8 mouse cellular contexts compared by ENCODE assay signal in the genomic region with DNA sequence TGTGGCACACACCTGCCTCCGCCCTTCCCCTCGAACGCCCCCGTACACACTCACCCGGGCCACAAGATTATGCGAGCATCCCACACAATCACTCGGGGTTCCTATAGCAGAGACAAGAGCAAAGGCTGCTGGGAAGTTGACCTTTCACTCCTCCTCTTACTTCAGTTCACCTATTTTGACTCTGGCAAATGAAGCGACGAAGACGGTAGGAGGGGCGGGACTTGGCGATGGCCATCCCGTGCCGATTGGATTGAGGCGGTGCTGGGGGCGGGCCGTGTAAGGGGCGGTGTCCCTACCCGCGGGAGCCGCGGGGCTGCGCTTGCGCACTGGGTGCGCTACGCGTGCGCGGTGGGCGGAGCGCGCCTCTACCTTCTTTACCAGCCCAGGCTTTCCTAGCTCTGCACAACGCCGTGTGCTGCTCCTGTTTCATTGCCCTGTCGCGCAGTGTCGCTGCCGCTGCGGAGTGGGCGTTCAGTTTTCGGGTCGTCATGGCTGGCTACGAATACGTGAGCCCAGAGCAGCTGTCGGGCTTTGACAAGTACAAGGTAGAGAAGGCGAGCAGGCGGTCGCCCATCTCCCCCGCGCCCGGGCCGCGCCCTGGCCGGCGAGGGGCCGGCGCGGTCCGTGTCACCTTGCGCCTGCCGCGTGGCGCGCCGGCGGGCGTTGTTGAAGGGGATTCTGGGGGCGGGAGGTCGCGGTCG. TPM values are rescaled to one million over a fixed set of nuclear protein-coding genes. Genes with fewer than 3 reads are reported as not detected.
DNase-seq lines count a peak whose midpoint lies in the region; ATAC-seq and TF ChIP-seq lines count a peak whose summit lies in the region.

A gene (plus strand): TSS at position 311 of the 701 bp plus-strand sequence.

- no peaks in the 10 kb centered on the region for H3K27me3 ChIP-seq in CH12.LX (replicated peaks)
- H3K27me3 ChIP-seq in forebrain, embryonic 11.5 days (ENCODE audit: control insufficient read depth, insufficient read depth, low read length), result no peaks in the 10 kb centered on the region
- no peaks in the 10 kb centered on the region for H3K27me3 ChIP-seq in heart, embryonic 16.5 days (ENCODE audit: control insufficient read depth, insufficient read depth, low read length)
- no peaks in the 10 kb centered on the region for H3K27me3 ChIP-seq in liver, embryonic 15.5 days
- no peaks in the 10 kb centered on the region for H3K27me3 ChIP-seq in neural tube, embryonic 12.5 days (replicated peaks)

- in situ Hi-C loops in CH12.LX (cut with MboI; ENCODE audit: low pct_ligation_motif_present, low pct_unique_long_range_greater_than_20kb, low sequenced_read_pairs), result no loop called here

- H3K9me3 ChIP-seq in CH12.LX (replicated peaks; ENCODE audit: low read length), result peaks cover 4% of the 10 kb centered on the region
- no peaks in the 10 kb centered on the region for H3K9me3 ChIP-seq in forebrain, embryonic 11.5 days (ENCODE audit: control insufficient read depth, low read length)
- no peaks in the 10 kb centered on the region for H3K9me3 ChIP-seq in heart, embryonic 16.5 days (replicated peaks; ENCODE audit: control insufficient read depth, low read length)
- H3K9me3 ChIP-seq in liver, embryonic 15.5 days (replicated peaks), result no peaks in the 10 kb centered on the region
- H3K9me3 ChIP-seq in neural tube, embryonic 12.5 days, result no peaks in the 10 kb centered on the region

- 4% methylated on average over 71 of the region's 71 CpGs for WGBS in forebrain, embryonic 11.5 days
- WGBS in heart, embryonic 16.5 days, result 1% methylated on average over 71 of the region's 71 CpGs
- under 1% methylated on average over 71 of the region's 71 CpGs for WGBS in liver, embryonic 15.5 days (ENCODE audit: insufficient replicate concordance)
- 3% methylated on average over 71 of the region's 71 CpGs for WGBS in neural tube, embryonic 12.5 days

- peak within 1 kb of the TSS; percentile 73 to 85 (median 83) for H3K4me3 ChIP-seq in CH12.LX (replicated peaks in 1 of 3; ENCODE audit: low read depth in 2 of 3, low read length in 2 of 3, poor library complexity in 1 of 3)
- H3K4me3 ChIP-seq in forebrain, embryonic 11.5 days (ENCODE audit: low read depth, low read length), result peak within 1 kb of the TSS; percentile 66
- peak within 1 kb of the TSS; percentile 74 for H3K4me3 ChIP-seq in heart, embryonic 16.5 days (ENCODE audit: low read length)
- H3K4me3 ChIP-seq in liver, embryonic 15.5 days (replicated peaks), result peak within 1 kb of the TSS; percentile 83
- peak within 1 kb of the TSS; percentile 82 for H3K4me3 ChIP-seq in neural tube, embryonic 12.5 days

- peaks cover 7 to 37% of the 10 kb centered on the region in 2 experiments; a peak in 3 of 4 replicates for H3K4me1 ChIP-seq in CH12.LX (ENCODE audit: control insufficient read depth in 1 of 2, insufficient read depth in 2 of 2)
- peaks cover 5% of the 10 kb centered on the region; the same call in 1 of the 2 replicates for H3K4me1 ChIP-seq in forebrain, embryonic 11.5 days (replicated peaks; ENCODE audit: control insufficient read depth, insufficient read depth, low read length)
- H3K4me1 ChIP-seq in heart, embryonic 16.5 days (ENCODE audit: control insufficient read depth, insufficient read depth, low read length), result peaks cover 19% of the 10 kb centered on the region
- H3K4me1 ChIP-seq in liver, embryonic 15.5 days (replicated peaks), result peaks cover 45% of the 10 kb centered on the region
- H3K4me1 ChIP-seq in neural tube, embryonic 12.5 days, result peaks cover 18% of the 10 kb centered on the region

- no peak within 1 kb of the TSS for H3K27ac ChIP-seq in CH12.LX (ENCODE audit: insufficient read depth, low read depth)
- peak within 1 kb of the TSS; percentile 75 for H3K27ac ChIP-seq in forebrain, embryonic 11.5 days (ENCODE audit: low read depth, low read length)
- H3K27ac ChIP-seq in heart, embryonic 16.5 days (ENCODE audit: low read length), result peak within 1 kb of the TSS; percentile 87
- H3K27ac ChIP-seq in liver, embryonic 15.5 days (replicated peaks), result peak within 1 kb of the TSS; percentile 87
- peak within 1 kb of the TSS; percentile 79 for H3K27ac ChIP-seq in neural tube, embryonic 12.5 days

- ATAC-seq in forebrain, embryonic 11.5 days (replicated peaks; ENCODE audit: low FRiP score), result peak; percentile 100
- ATAC-seq in heart, embryonic 16.5 days (replicated peaks; ENCODE audit: extremely low read depth, insufficient read depth, low FRiP score), result peak; percentile 100
- peak; percentile 97 for ATAC-seq in liver, embryonic 15.5 days (ENCODE audit: insufficient read depth)
- peak; percentile 99 for ATAC-seq in neural tube, embryonic 12.5 days (ENCODE audit: low FRiP score, low read depth)

- peak within 1 kb of the TSS; percentile 76 for H3K9ac ChIP-seq in CH12.LX (ENCODE audit: insufficient read depth, low read depth)
- peak within 1 kb of the TSS; percentile 69 for H3K9ac ChIP-seq in forebrain, embryonic 11.5 days (ENCODE audit: low read length)
- H3K9ac ChIP-seq in heart, embryonic 16.5 days (ENCODE audit: low read length), result peak within 1 kb of the TSS; percentile 79
- H3K9ac ChIP-seq in liver, embryonic 15.5 days, result peak within 1 kb of the TSS; percentile 75
- peak within 1 kb of the TSS; percentile 76 for H3K9ac ChIP-seq in neural tube, embryonic 12.5 days

- peaks cover 44% of the 10 kb centered on the region for H3K79me2 ChIP-seq in CH12.LX (replicated peaks; ENCODE audit: control insufficient read depth, extremely low read depth, insufficient read depth, poor library complexity, severe bottlenecking)

- dilution Hi-C loops in CH12.LX (cut with MboI; ENCODE audit: extremely low pct_ligation_motif_present, extremely low pct_unique_long_range_greater_than_20kb, low sequenced_read_pairs), result no loop called here

- peaks cover 0 to 10% of the 10 kb centered on the region in 2 experiments for H3K36me3 ChIP-seq in CH12.LX (replicated peaks in 1 of 2; ENCODE audit: control insufficient read depth in 1 of 2, insufficient read depth in 1 of 2, low read length in 1 of 2)
- H3K36me3 ChIP-seq in forebrain, embryonic 11.5 days (ENCODE audit: control insufficient read depth, insufficient read depth, low read length), result no peaks in the 10 kb centered on the region
- H3K36me3 ChIP-seq in heart, embryonic 16.5 days (ENCODE audit: control insufficient read depth, insufficient read depth), result peaks cover 3% of the 10 kb centered on the region; the same call in 1 of the 2 replicates
- H3K36me3 ChIP-seq in liver, embryonic 15.5 days (replicated peaks), result peaks cover 6% of the 10 kb centered on the region
- no peaks in the 10 kb centered on the region for H3K36me3 ChIP-seq in neural tube, embryonic 12.5 days

- peak within 1 kb of the TSS; percentile 87 for H3K4me2 ChIP-seq in CH12.LX (ENCODE audit: insufficient read depth, low read depth, poor library complexity, severe bottlenecking)
- peak within 1 kb of the TSS; percentile 74 for H3K4me2 ChIP-seq in forebrain, embryonic 11.5 days (ENCODE audit: low read depth, low read length, severe bottlenecking)
- peak within 1 kb of the TSS; percentile 91 for H3K4me2 ChIP-seq in heart, embryonic 16.5 days (ENCODE audit: low read depth, low read length)
- H3K4me2 ChIP-seq in liver, embryonic 15.5 days, result peak within 1 kb of the TSS; percentile 92
- H3K4me2 ChIP-seq in neural tube, embryonic 12.5 days (replicated peaks), result peak within 1 kb of the TSS; percentile 84

- no peak for TF ChIP-seq CTCF in CH12.LX (conservative IDR thresholded peaks at IDR 0.05 in 1 of 2, IDR thresholded peaks at IDR 0.05 in 1 of 2; ENCODE audit: low read depth in 2 of 2, low read length in 2 of 2)

- TF ChIP-seq POLR2A in CH12.LX (IDR thresholded peaks at IDR 0.05; ENCODE audit: low read depth, low read length), result peak; percentile 92

- TF ChIP-seq RAD21 in CH12.LX (IDR thresholded peaks at IDR 0.05; ENCODE audit: low read depth, low read length), result no peak

- TF ChIP-seq EP300 in CH12.LX (IDR thresholded peaks at IDR 0.05; ENCODE audit: low read length), result no peak

- DNase-seq in CH12.LX (ENCODE audit: extremely low read depth), result peak; percentile 98
- DNase-seq in c-Kit-positive CD71-positive TER-119-negative erythroid progenitor cells, embryonic 14.5 days (ENCODE audit: low read depth), result peak; percentile 95
- DNase-seq in forebrain, embryonic 11.5 days (ENCODE audit: low spot score), result peak; percentile 98
- peak; percentile 99 for DNase-seq in kidney, postnatal 36 days
- DNase-seq in telencephalon, adult 2 months (ENCODE audit: low read depth, low spot score), result peak; percentile 99

TF ChIP-seq in CH12.LX, 34 proteins besides CTCF, POLR2A, EP300 and RAD21 (continues in another document):
- TF ChIP-seq RCOR1 (conservative IDR thresholded peaks at IDR 0.05; ENCODE audit: low read depth, low read length), result no peak
- TF ChIP-seq TBP (conservative IDR thresholded peaks at IDR 0.05; ENCODE audit: low read depth, low read length), result peak; percentile 80
- TF ChIP-seq ZMIZ1 (IDR thresholded peaks at IDR 0.05; ENCODE audit: low read depth, low read length), result peak; percentile 70
- TF ChIP-seq KAT2A (IDR thresholded peaks at IDR 0.05; ENCODE audit: insufficient replicate concordance, low read length), result peak; percentile 77; the same call in 1 of the 2 replicates
- TF ChIP-seq E2F4 (IDR thresholded peaks at IDR 0.05; ENCODE audit: insufficient replicate concordance, low read depth, low read length), result peak; percentile 24; the same call in 1 of the 2 replicates
- TF ChIP-seq ZKSCAN1 (IDR thresholded peaks at IDR 0.05; ENCODE audit: borderline replicate concordance, low read depth, low read length), result no peak
- TF ChIP-seq MEF2A (IDR thresholded peaks at IDR 0.05; ENCODE audit: borderline replicate concordance, low read depth, low read length), result no peak
- TF ChIP-seq GABPA (IDR thresholded peaks at IDR 0.05; ENCODE audit: insufficient replicate concordance, low read depth, low read length), result no peak
- no peak for TF ChIP-seq ZC3H11A (IDR thresholded peaks at IDR 0.05; ENCODE audit: low read depth, low read length)
- TF ChIP-seq ETS1 (conservative IDR thresholded peaks at IDR 0.05; ENCODE audit: low read depth, low read length), result no peak
- no peak for TF ChIP-seq BHLHE40 (IDR thresholded peaks at IDR 0.05; ENCODE audit: low read depth, low read length)
- peak; percentile 43; the same call in 1 of the 2 replicates for TF ChIP-seq IRF4 (IDR thresholded peaks at IDR 0.05; ENCODE audit: low read depth, low read length)
- peak; percentile 79 for TF ChIP-seq HCFC1 (IDR thresholded peaks at IDR 0.05; ENCODE audit: low read depth, low read length)
- no peak for TF ChIP-seq JUND (conservative IDR thresholded peaks at IDR 0.05; ENCODE audit: low read depth, low read length)

RNA-seq across cellular contexts. Expression of the gene that starts here (rescaled TPM):
- 36.1 and 39.8 TPM in 2 replicates for total RNA-seq in CH12.LX (2012; rRNA removed)
- total RNA-seq in CH12.LX (2014; rRNA removed), result 45.7 and 51.3 TPM in 2 replicates
- 21.0 and 27.0 TPM in 2 replicates for polyA plus RNA-seq in CH12.LX (2012; ENCODE audit: insufficient read length, low read depth)
- 22.7 and 24.1 TPM in 2 replicates for polyA plus RNA-seq in forebrain, embryonic 11.5 days (2014; fragmentation: Nextera tagmentation; extraction: Ambion mirVana)
- 12.8 and 14.2 TPM in 2 replicates for polyA plus RNA-seq in heart, embryonic 16.5 days (2015; fragmentation: Nextera tagmentation; extraction: Ambion mirVana)
- 13.3 and 14.1 TPM in 2 replicates for polyA plus RNA-seq in liver, embryonic 15.5 days (2015; fragmentation: Nextera tagmentation; extraction: Ambion mirVana)
- polyA plus RNA-seq in neural tube, embryonic 12.5 days (2016; fragmentation: Nextera tagmentation; extraction: Ambion mirVana), result 22.5 and 23.2 TPM in 2 replicates
